Mouse (Mus musculus) forebrain, postnatal 0 days (tissue): ENCODE measurements at regions not wholly inside any gene's neighbourhood (a gene's known extent, or its start where the extent isn't known, plus 50 kb on each side); places are given as distances from the start of the nearest gene placed in this dataset.

Experiments
- ATAC-seq: fragments of 200-750 bp; cut with Nextera tagmentation; 2 replicates; pipeline ENCODE4 v1.8.0; 2017; ENCODE audit warnings: mild to moderate bottlenecking, moderate library complexity
- DNase-seq: peaks from one replicate; pipeline ENCODE4 v3.0.0-alpha.2; 2015
- H3K27ac ChIP-seq: fragments of 300-500 bp; sonication (generic); 2 replicates; pipeline ENCODE4 v1.5.1; 2014; ENCODE audit warnings: low read depth, mild to moderate bottlenecking, antibody characterized with exemption, low read length, moderate library complexity, mixed read lengths
- H3K27me3 ChIP-seq: fragments of 300-500 bp; sonication (generic); 2 replicates; pipeline ENCODE4 v1.6.1; 2014; ENCODE audit warnings: mild to moderate bottlenecking, low read length, mixed read lengths; ENCODE audit not compliant: insufficient read depth
- H3K36me3 ChIP-seq: fragments of 300-500 bp; sonication (generic); 2 replicates; pipeline ENCODE4 v1.6.1; 2014; ENCODE audit warnings: mild to moderate bottlenecking, moderate library complexity; ENCODE audit not compliant: insufficient read depth
- H3K4me1 ChIP-seq: fragments of 300-500 bp; sonication (generic); 2 replicates; pipeline ENCODE4 v1.6.1; 2014; ENCODE audit warnings: antibody characterized with exemption; ENCODE audit not compliant: insufficient read depth
- H3K4me2 ChIP-seq: fragments of 300-500 bp; sonication (generic); 2 replicates; pipeline ENCODE4 v1.6.1; 2014; ENCODE audit warnings: low read depth, mild to moderate bottlenecking, moderate library complexity
- H3K4me3 ChIP-seq: fragments of 300-500 bp; sonication (generic); 2 replicates; pipeline ENCODE4 v1.5.1; 2014; ENCODE audit warnings: low read depth, low read length, mixed read lengths
- H3K9ac ChIP-seq: fragments of 300-500 bp; sonication (generic); 2 replicates; pipeline ENCODE4 v1.6.1; 2014; ENCODE audit warnings: mild to moderate bottlenecking
- H3K9me3 ChIP-seq: fragments of 300-500 bp; sonication (generic); 2 replicates; pipeline ENCODE4 v1.6.1; 2016; ENCODE audit warnings: low read length
- CTCF ChIP-seq: sonication (generic); IDR thresholded peaks from 2 replicates; pipeline ENCODE4 v1.5.1; 2016; ENCODE audit warnings: antibody characterized with exemption, control low read depth, low read depth
- WGBS: fragments of 180-500 bp; shearing (Covaris S2); extraction: QIAGEN DNeasy Blood & Tissue Kit; methylation state at CpG from one replicate; pipeline ENCODE4 v1.1.7; 2014; 5-methylcytosine and 5-hydroxymethylcytosine counted together

DNA sequence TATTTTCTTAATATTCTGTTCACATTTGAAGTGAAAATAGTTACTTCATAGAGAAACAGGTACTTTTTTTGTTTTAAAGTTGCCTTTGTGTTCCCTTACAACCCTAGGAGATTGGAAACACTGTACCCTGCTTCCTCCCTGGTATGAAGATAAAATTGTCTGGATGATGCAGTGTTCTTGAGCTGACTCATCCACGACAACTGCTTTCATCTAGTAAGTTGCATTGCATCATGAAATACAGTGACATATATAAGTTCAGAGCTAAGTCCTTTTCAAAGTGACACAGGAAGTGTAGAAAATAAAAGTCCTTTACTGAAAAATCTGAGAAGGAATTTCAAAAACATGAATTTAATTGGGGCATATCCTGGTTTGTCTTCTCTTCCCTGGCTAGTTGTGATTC lies 68.9 kb upstream of the Kcna4 start:
- WGBS, result 85% methylated on average over 1 of the region's 1 CpGs
- H3K36me3 ChIP-seq, result no peaks in the 10 kb centered on the region
- no peak for DNase-seq
- no peaks in the 10 kb centered on the region for H3K4me1 ChIP-seq
- no peak overlapping the region for H3K9ac ChIP-seq
- no peak overlapping the region for H3K4me2 ChIP-seq
- no peak overlapping the region for H3K27ac ChIP-seq
- H3K9me3 ChIP-seq, result no peaks in the 10 kb centered on the region
- no peak for ATAC-seq
- no peaks in the 10 kb centered on the region for H3K27me3 ChIP-seq
- no peak overlapping the region for H3K4me3 ChIP-seq
- TF ChIP-seq CTCF, result no peak

- H3K4me3 ChIP-seq, result no peak overlapping the region
- H3K4me1 ChIP-seq, result no peaks in the 10 kb centered on the region
- H3K27ac ChIP-seq, result no peak overlapping the region
- no peaks in the 10 kb centered on the region for H3K36me3 ChIP-seq
- no peak for TF ChIP-seq CTCF
- ATAC-seq (no peak), DNase-seq (no peak)
- no peaks in the 10 kb centered on the region for H3K27me3 ChIP-seq
- H3K4me2 ChIP-seq, result no peak overlapping the region
- H3K9me3 ChIP-seq, result no peaks in the 10 kb centered on the region
- WGBS, result 76% methylated on average over 2 of the region's 2 CpGs
- no peak overlapping the region for H3K9ac ChIP-seq
These were observed 65.8 kb upstream of the Kcna4 start for GRCm38 (mm10) chr2:107224679-107225078.

GRCm38 (mm10) chr2:107227486-107227885 lies 63.0 kb upstream of the Kcna4 start:
- Histone ChIP-seq H3K9me3 (no peaks in the 10 kb centered on the region), H3K27ac (no peak overlapping the region), H3K4me1 (no peaks in the 10 kb centered on the region), H3K4me3 (no peak overlapping the region), H3K9ac (no peak overlapping the region), H3K36me3 (no peaks in the 10 kb centered on the region), H3K4me2 (no peak overlapping the region), H3K27me3 (no peaks in the 10 kb centered on the region)
- DNase-seq (no peak), ATAC-seq (no peak; the same call in 1 of the 2 replicates)
- no peak for TF ChIP-seq CTCF
- WGBS, result 85% methylated on average over 2 of the region's 2 CpGs

DNA sequence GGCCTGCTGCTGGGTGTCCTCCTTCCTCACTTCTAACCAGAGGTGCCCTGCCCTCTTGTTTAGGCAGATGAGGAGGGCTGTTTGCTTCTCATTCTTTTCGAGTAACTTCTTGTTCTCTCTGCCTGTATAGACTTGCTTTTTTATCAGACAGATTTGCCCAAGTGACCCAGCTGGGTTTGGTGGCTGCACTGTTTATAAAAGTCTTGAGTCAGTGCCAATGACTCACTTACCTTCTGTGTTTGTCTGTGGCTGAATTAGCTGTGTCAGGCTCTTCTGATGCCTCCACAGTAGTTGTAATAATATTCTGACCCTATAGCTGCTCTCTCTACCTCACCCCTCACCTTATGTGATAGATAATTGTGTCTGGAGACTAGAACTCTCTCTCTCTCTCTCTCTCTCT lies 62.2 kb upstream of the Kcna4 start:
- Histone ChIP-seq H3K27ac (no peak overlapping the region), H3K9ac (no peak overlapping the region), H3K27me3 (no peaks in the 10 kb centered on the region), H3K36me3 (no peaks in the 10 kb centered on the region), H3K9me3 (no peaks in the 10 kb centered on the region), H3K4me2 (no peak overlapping the region), H3K4me3 (no peak overlapping the region), H3K4me1 (no peaks in the 10 kb centered on the region)
- ATAC-seq (no peak), DNase-seq (no peak)
- WGBS, result 59% methylated on average over 1 of the region's 1 CpGs
- TF ChIP-seq CTCF, result no peak

- Histone ChIP-seq H3K4me2 (no peak overlapping the region), H3K27ac (no peak overlapping the region), H3K27me3 (no peaks in the 10 kb centered on the region), H3K9me3 (no peaks in the 10 kb centered on the region), H3K4me1 (no peaks in the 10 kb centered on the region), H3K9ac (no peak overlapping the region), H3K4me3 (no peak overlapping the region), H3K36me3 (no peaks in the 10 kb centered on the region)
- DNase-seq, result no peak
- no peak for ATAC-seq
- 73% methylated on average over 2 of the region's 2 CpGs for WGBS
- no peak for TF ChIP-seq CTCF
These were observed 58.8 kb upstream of the Kcna4 start for GRCm38 (mm10) chr2:107231680-107232079.

DNA sequence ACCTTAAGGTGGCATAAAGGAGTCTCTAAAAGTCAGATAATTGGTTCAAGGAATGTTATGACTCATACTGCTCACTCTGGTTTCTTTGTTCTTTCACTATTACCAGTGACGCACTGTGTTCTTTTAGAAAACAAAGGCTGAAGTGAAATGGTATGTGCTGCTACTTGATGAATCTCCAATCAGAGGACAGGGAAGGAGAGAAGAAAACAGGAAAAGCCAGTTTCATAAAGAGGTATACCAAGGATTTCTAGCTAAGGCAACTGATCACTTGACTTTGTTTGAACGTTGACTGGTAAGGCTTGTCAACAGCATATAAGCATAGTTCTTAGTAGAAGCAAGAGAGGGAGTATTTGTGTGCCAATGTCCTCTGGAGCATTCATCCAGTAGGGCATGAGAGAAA lies 57.6 kb upstream of the Kcna4 start:
- H3K27me3 ChIP-seq, result no peaks in the 10 kb centered on the region
- no peak overlapping the region for H3K4me2 ChIP-seq
- no peak overlapping the region for H3K4me3 ChIP-seq
- ATAC-seq, result no peak
- DNase-seq, result no peak
- H3K9me3 ChIP-seq, result no peaks in the 10 kb centered on the region
- no peak overlapping the region for H3K9ac ChIP-seq
- no peak for TF ChIP-seq CTCF
- 57% methylated on average over 2 of the region's 2 CpGs for WGBS
- H3K4me1 ChIP-seq, result no peaks in the 10 kb centered on the region
- H3K36me3 ChIP-seq, result no peaks in the 10 kb centered on the region
- no peak overlapping the region for H3K27ac ChIP-seq
